Mouse (Mus musculus) urinary bladder, postnatal 36 days (tissue): ENCODE measurements around the gene Eno3.

Experiments
- DNase-seq, 2 experiments: peaks; one replicate each; pipeline ENCODE4 v3.0.0; 2022; ENCODE audit warnings: low spot score in 2 of 2, mixed read lengths in 1 of 2

The Eno3 gene

GRCm38 (mm10) chr11:70657573-70657972 lies 571 bp downstream of the Eno3 start:
- no peak for DNase-seq

- DNase-seq, result no peak
Observed at GRCm38 (mm10) chr11:70657991-70658390, 989 bp downstream of the Eno3 start.

DNA sequence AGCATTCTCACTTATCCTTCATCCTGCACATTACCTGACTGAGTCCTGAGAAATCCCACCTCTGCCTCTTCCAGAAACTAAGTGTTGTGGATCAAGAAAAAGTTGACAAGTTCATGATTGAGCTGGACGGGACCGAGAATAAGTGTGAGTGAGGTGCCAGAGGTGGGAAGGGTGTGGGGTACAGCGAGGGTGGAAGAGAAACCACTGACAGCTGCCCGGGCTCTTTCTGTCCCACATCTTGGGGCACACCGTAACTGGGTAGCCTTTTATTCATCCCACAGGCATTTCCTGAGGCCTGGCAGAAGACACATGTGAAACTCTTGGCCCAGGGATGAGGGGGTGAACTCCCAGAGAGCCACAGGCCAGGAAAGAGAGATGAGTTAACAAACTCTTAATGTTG lies 1.5 kb downstream of the Eno3 start:
- no peak for DNase-seq

GRCm38 (mm10) chr11:70658942-70659341 lies 1.9 kb downstream of the Eno3 start:
- DNase-seq, result no peak

- DNase-seq, result no peak
Observed at GRCm38 (mm10) chr11:70660571-70660970, 3.6 kb downstream of the Eno3 start.

DNA sequence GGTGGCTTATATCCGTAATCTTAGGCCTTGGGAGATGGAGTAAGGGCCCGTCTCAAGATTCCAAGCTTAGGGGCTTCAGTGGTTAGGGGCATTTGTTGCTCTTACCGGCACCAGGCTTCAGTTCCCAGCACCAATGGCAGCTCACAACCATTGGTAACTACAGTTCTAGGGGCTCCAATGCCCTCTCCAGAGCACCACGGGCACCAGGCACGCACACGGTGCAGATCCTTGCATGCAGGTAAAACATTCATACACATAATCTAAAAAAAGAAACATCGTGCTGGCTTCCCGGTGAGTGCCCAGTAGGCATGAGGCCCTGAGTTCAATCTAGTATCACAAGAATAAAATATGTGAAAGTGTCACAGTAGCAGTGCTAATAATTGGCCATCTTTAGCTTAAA lies 6.1 kb downstream of the Eno3 start:
- no peak for DNase-seq

DNA sequence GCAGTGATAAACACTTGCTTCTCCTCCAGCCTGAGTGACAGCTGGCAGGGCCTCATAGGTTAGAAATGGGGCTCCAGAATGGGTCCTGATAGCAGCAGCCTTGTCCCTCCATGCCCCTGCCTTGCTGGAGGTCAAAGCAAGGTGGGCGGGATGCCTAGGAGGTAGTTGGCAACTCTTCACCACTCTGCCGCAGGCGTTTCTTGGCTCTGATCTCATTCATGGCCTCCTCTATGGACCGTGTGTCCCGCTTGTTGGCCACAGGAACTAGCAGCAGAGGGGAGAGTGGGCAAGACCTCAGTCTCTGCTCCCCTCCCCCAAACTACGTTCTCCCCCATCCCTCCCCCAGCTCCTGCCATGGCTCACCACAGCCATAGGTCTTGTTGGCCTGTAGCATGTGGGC lies 7.0 kb downstream of the Eno3 start:
- no peak for DNase-seq

- no peak for DNase-seq
Observed at GRCm38 (mm10) chr11:70664741-70665140, 7.7 kb downstream of the Eno3 start.

DNA sequence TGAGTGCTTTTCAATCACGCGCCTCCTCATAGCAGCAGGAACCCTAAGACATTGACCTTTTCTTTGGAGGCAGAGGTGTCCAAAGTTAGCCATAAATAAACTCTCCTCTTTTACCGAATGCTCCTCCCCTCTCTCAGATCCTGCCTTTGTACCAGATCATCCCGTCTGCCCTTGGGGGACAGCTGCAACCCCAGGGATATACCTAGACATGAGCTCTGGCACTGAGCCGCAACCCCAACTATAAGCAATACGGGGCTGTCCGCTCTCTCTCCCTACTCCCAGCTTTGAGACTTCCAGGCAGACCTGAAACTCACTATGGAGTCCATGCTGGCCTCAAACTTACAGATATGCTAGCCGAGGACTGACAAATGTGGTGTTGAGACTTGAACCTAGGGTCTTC lies 9.7 kb downstream of the Eno3 start:
- DNase-seq, result no peak

DNA sequence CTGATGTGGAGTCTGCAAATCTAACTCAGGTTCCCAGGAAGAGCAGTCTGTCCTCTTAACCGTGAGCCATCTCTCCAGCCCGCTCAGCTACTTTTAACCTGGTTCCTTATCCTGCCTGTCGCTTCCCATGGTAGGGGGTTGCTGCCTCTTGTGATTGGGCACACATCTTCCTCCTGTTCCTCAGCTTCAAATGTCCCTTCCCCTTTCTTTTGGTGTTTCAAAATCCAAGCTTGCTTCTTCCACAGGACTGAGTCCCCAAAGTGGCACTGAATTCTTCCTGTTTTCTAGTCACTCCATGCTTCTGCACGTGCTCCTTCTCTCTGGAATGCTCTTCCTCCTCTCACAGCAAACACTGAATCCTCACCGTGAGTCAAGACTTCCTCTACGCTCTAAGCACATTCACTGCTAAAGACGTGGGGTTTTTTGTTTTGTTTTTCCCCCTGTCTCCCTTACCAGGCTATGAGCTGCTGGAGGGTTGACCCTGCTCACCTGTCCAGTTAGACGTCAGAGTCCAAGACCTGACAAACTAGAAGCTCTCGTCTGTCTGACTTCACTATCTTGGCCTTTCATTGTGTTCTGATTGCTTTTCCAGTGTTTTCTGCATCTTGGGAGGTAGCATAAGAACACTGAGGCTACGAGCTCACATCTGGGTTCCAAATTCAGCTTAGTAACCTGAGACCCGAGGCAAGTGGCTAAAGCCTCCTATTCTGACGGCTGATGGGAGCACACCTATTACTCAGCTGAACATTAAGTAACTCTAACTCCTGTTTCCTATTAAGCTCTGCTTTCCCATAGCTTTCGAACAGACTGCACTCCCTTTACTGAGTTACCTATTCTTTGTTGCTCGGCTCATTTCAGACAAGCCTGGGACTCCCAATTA lies 10.5 kb downstream of the Eno3 start:
- no peak for DNase-seq

- peak; percentile 68 to 78 for DNase-seq
Observed at GRCm38 (mm10) chr11:70668335-70668770, 11.4 kb downstream of the Eno3 start.

DNA sequence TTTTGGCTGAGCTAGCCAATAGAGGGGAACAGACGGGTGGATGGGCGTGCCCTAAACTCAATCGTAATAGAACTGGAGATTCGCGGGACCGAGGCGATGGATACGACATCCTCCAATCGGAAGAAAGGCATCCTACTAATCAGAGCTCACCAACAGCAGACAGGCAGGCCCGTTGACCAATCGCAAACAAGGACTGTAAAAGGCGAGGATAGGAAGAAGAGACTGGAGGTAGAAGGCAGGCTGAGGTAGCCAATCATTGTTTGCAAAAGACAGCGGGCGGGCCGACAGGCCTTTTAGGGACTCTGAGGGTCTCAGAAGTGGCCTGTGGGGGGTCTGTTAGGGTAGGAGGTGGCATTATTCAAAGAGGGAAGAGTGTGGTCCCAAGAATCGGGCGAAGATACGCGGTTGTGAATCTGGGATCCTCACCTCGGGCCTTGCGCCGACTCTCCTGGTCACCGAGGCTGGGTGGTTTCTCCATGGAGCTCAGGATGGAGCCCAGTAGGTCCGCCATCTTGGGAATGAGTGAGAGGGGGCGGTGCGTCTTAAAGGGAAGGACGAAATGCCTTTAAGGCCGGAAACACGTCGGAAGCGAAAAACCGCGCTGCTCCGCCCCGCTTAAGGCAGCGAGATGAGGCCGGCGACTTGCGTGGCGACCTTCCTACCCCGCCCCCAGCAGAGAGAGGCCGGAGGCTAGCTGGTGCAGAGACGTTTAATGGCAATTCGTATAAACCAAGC lies 11.9 kb downstream of the Eno3 start, which contains the start of gene Spag7:
Gene Spag7 (minus strand): TSS at position 646 of the 735 bp plus-strand sequence.
- DNase-seq, result peak; percentile 93 to 96

GRCm38 (mm10) chr11:70669582-70670345 lies 12.8 kb downstream of the Eno3 start:
- peak in 1 of 2 experiments; percentile 70 for DNase-seq

DNA sequence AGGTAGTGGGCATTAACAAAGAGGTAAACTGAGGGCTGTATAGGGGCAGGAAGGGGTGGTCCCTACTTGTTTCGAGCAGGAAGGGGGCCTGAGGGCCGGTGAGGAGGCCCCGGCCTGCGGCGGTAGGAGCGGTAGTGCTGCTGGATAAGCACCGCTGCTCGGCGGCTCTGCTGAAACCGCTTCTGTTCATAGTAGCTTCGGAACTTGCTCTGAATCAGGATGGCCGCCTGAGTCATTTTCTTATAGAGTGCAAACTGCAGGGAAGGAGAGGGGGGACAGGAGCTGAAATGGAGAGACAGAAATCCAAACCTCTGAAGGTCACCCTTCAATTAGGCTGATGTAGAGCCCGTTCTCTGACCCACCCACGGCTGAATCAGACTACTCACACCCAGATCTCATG lies 13.5 kb downstream of the Eno3 start:
- no peak for DNase-seq

- DNase-seq, result no peak
Observed at GRCm38 (mm10) chr11:70671333-70672047, 14.5 kb downstream of the Eno3 start.

GRCm38 (mm10) chr11:70674014-70674413 lies 17.0 kb downstream of the Eno3 start:
- DNase-seq, result no peak

DNA sequence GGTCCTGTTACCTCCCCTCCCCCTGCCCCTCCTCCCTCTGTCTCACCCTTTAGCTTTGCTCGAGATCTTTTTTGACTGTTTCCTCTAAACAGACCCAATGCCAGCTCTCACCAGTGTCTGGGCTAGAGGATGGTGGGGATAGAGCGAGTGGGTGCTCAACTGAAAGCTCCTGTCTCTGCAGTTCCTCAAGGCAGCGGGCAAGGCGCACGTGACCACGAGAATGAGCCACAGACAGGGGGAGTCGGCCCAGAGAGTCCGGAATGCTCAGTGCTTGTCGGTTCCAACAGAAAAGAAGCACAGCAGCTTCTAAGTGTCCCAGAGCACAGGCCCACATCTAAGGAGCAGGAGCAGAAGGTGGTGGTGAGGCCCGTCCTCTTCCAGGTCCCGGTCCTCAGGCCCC lies 17.5 kb downstream of the Eno3 start:
- DNase-seq, result no peak

GRCm38 (mm10) chr11:70678092-70678491 lies 21.1 kb downstream of the Eno3 start:
- DNase-seq, result no peak

GRCm38 (mm10) chr11:70678576-70678975 lies 21.6 kb downstream of the Eno3 start:
- no peak for DNase-seq

DNA sequence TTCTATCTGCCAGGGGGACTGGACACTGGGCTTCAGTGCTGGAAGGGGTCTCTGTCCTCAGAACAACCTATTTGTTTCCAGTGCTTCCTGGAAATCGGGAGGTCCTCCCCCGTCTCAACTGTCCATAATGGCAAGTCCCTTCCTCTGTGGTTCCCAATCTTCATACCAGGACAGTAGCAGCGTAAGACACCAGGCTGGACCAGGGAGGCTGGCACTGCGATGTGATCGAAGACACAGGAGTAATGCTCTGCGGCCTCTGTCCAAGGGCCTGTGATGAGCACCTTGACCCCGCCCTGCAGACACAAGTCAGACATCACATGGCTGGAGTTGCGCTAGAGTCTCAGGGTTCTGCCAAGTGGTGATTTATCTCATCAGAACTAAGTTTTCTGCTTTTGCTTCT lies 22.4 kb downstream of the Eno3 start:
- DNase-seq, result no peak

DNA sequence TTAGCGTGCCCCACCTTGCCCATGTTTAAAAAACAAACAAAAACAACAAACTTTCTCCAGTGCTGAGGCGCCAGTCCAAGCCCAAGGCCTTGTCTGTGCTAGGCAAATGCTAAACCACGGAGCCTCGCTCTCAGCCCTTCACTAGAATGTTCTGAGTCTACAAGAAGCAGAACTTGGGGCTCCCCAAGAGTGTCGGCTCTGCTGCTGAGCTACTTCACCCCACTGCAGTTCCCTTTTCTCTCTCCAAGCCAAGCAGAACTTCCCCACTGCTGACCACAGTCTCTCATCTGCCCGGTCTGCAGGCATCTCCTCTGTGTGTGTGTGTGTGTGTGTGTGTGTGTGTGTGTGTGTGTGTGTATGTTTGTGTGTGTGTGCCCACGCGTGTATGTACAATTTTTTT lies 22.9 kb downstream of the Eno3 start:
- no peak for DNase-seq
